Mouse (Mus musculus): ENCODE data around the gene Trem2. TPM values are rescaled to one million over a fixed set of nuclear protein-coding genes. Genes with fewer than 3 reads are reported as not detected.
"Not testable (repeated sequence)": the region's sequence is repeated elsewhere in the genome, so short reads cannot be mapped to it uniquely, and the experiment has no call there.

The Trem2 gene
- total and polyA plus RNA-seq, 2 experiments from 2014 or later: 8.4 to 23.6 TPM

DNA sequence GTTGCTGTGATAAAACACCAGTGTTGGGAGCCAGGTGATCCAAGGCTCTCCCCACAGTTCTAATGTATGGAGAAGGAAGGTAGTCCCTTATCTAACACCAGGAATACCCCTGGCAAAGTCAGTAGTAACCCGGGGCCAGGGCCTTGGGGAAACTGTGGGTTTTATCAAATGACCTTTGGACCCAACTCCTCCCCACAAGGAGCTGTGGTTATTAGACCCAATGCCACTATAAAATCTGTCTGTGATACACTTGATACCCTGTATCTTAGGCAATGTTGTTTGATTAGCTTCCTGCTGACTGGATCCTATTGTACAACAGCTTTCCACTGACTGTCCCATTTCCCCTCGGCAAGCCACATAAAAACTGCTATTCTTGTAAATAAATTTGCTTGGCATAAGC lies 34.1 kb upstream of the Trem2 start:
- no peaks in the 10 kb centered on the region for H3K4me1 ChIP-seq (ENCODE audit: insufficient read depth, low read length)
- H3K4me2 ChIP-seq (ENCODE audit: low read depth, low read length, poor library complexity, severe bottlenecking): no peak overlapping the region
- H3K27me3 ChIP-seq (ENCODE audit: insufficient read depth, low read length): no peaks in the 10 kb centered on the region
- no peak for TF ChIP-seq CTCF (IDR thresholded peaks at IDR 0.05)
- 74% methylated on average over 2 of the region's 2 CpGs for WGBS
- no peak overlapping the region for H3K4me3 ChIP-seq (ENCODE audit: low read depth, low read length)
- H3K9me3 ChIP-seq (ENCODE audit: low read length): no peaks in the 10 kb centered on the region
- H3K9ac ChIP-seq (replicated peaks; ENCODE audit: low read length, poor library complexity, severe bottlenecking): no peak overlapping the region
- H3K36me3 ChIP-seq (ENCODE audit: insufficient read depth, low read length): no peaks in the 10 kb centered on the region
- no peak overlapping the region for H3K27ac ChIP-seq (ENCODE audit: low read depth, low read length)
- DNase-seq (ENCODE audit: low spot score) (no peak), ATAC-seq (ENCODE audit: low FRiP score) (no peak)

DNA sequence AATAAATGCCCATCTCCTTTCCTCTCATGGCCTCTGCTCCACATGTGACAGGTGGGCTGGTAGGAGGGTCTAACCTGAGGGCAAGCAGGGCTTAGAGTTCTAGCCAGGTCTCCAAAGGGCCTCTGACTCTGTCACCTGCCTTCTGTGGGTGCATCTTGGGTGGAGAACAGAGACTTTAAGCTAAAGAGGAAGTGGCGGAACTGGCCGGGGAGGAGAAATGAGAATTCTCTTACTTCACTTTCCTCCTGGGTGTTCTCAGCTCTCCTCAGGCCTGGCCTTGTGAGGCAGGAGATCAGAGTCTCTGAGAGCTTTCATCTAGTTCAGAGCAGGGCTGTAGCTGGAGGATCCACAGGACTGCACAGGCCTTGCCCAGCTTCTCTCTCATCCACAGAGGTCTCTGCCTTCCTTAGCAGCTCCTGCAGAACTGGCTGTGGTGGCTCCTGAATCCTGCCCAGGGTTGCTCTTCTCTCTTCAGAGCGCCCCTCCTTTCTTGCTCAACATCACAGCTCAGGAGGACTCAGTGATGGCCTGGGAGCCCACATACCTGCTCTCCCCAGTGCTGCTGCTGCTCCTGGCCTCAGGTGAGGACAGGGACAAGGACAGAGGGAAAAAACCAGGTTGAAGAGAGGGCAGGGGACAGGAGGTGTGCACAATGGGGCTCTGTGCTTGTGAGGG lies 30.2 kb upstream of the Trem2 start, which contains the start of gene B430306N03Rik:
B430306N03Rik (plus strand) TSS at position 237 of the 675 bp plus-strand sequence.
- not testable (repeated sequence) for DNase-seq (ENCODE audit: low spot score); H3K9me3 ChIP-seq (ENCODE audit: low read length); H3K9ac ChIP-seq (replicated peaks; ENCODE audit: low read length, poor library complexity, severe bottlenecking); H3K27ac ChIP-seq (ENCODE audit: low read depth, low read length); H3K36me3 ChIP-seq (ENCODE audit: insufficient read depth, low read length); H3K4me3 ChIP-seq (ENCODE audit: low read depth, low read length); H3K27me3 ChIP-seq (ENCODE audit: insufficient read depth, low read length); H3K4me1 ChIP-seq (ENCODE audit: insufficient read depth, low read length); H3K4me2 ChIP-seq (ENCODE audit: low read depth, low read length, poor library complexity, severe bottlenecking); ATAC-seq (ENCODE audit: low FRiP score)
- WGBS: 85% methylated on average over 3 of the region's 3 CpGs

DNA sequence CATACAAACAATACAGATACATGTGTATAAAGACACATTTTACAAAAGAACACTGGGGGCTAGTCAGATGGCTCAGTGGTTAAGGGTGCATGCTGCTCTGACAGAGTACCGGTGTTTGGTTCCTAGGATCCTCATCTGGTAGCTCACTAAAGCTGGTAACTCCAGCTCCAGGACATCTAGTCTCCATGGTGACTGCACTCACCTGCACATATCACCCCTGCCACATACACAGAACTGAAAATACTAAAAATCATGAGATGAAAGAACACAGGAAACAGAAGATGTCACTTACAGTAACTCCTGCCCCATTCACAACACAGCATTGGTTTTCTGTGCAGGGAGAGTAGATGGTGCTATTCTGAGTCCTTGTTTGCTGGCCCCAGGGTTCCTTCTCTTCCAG lies 27.5 kb upstream of the Trem2 start:
- no peaks in the 10 kb centered on the region for H3K4me1 ChIP-seq (ENCODE audit: insufficient read depth, low read length)
- no peak for TF ChIP-seq CTCF (IDR thresholded peaks at IDR 0.05)
- H3K4me2 ChIP-seq (ENCODE audit: low read depth, low read length, poor library complexity, severe bottlenecking): no peak overlapping the region
- no peak for ATAC-seq (ENCODE audit: low FRiP score)
- no peaks in the 10 kb centered on the region for H3K9me3 ChIP-seq (ENCODE audit: low read length)
- no peak overlapping the region for H3K4me3 ChIP-seq (ENCODE audit: low read depth, low read length)
- WGBS: 84% methylated on average over 1 of the region's 1 CpGs
- DNase-seq (ENCODE audit: low spot score): no peak
- no peaks in the 10 kb centered on the region for H3K36me3 ChIP-seq (ENCODE audit: insufficient read depth, low read length)
- H3K9ac ChIP-seq (replicated peaks; ENCODE audit: low read length, poor library complexity, severe bottlenecking): no peak overlapping the region
- no peak overlapping the region for H3K27ac ChIP-seq (ENCODE audit: low read depth, low read length)
- H3K27me3 ChIP-seq (ENCODE audit: insufficient read depth, low read length): no peaks in the 10 kb centered on the region

DNA sequence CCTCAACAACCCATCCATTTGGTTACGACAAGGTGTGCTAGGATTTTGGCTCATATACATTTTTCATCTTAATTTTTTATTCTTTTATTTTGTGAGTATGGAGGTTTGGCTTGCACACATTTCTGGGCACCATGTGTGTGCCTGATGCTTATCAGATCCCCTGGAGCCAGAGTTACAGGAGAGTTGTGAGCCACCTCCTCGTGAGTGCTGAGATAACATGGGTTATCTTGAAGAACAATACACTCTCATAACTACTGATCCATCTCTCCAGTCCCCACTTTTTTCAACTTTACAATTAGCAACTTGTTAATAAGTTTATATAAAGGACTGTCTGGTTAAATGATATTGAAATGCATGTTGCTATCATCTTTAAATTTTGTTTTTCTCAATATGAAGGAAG lies 24.9 kb upstream of the Trem2 start:
- no peak overlapping the region for H3K27ac ChIP-seq (ENCODE audit: low read depth, low read length)
- H3K4me3 ChIP-seq (ENCODE audit: low read depth, low read length): no peak overlapping the region
- DNase-seq (ENCODE audit: low spot score): no peak
- H3K9me3 ChIP-seq (ENCODE audit: low read length): no peaks in the 10 kb centered on the region
- no peaks in the 10 kb centered on the region for H3K27me3 ChIP-seq (ENCODE audit: insufficient read depth, low read length)
- no peak overlapping the region for H3K4me2 ChIP-seq (ENCODE audit: low read depth, low read length, poor library complexity, severe bottlenecking)
- WGBS: 80% methylated on average over 2 of the region's 2 CpGs
- H3K9ac ChIP-seq (replicated peaks; ENCODE audit: low read length, poor library complexity, severe bottlenecking): no peak overlapping the region
- H3K36me3 ChIP-seq (ENCODE audit: insufficient read depth, low read length): no peaks in the 10 kb centered on the region
- ATAC-seq (ENCODE audit: low FRiP score): no peak
- no peak for TF ChIP-seq CTCF (IDR thresholded peaks at IDR 0.05)
- no peaks in the 10 kb centered on the region for H3K4me1 ChIP-seq (ENCODE audit: insufficient read depth, low read length)

DNA sequence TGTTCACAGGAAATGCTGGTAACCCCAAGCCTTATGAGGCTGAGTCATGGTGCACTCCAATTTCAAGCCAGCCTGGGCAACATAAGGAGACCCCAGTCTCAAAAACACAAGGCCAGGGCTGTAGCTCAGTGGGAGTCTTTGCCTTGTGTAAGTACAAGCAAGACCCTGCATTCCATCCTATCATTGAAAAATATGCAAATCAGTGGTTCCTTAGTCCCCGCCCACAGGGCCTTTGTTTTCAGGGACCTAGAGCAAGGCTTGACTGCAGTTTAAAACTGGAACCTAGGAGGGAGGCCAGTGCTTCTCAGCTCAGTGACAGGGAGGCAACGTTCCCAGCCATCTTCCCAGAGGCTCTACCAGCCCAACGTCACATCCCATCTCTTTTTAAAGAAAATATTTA lies 23.0 kb upstream of the Trem2 start:
- H3K4me2 ChIP-seq (ENCODE audit: low read depth, low read length, poor library complexity, severe bottlenecking): no peak overlapping the region
- H3K9ac ChIP-seq (replicated peaks; ENCODE audit: low read length, poor library complexity, severe bottlenecking): no peak overlapping the region
- H3K9me3 ChIP-seq (ENCODE audit: low read length): no peaks in the 10 kb centered on the region
- no peak overlapping the region for H3K27ac ChIP-seq (ENCODE audit: low read depth, low read length)
- H3K4me1 ChIP-seq (ENCODE audit: insufficient read depth, low read length): no peaks in the 10 kb centered on the region
- no peaks in the 10 kb centered on the region for H3K36me3 ChIP-seq (ENCODE audit: insufficient read depth, low read length)
- no peak overlapping the region for H3K4me3 ChIP-seq (ENCODE audit: low read depth, low read length)
- H3K27me3 ChIP-seq (ENCODE audit: insufficient read depth, low read length): no peaks in the 10 kb centered on the region
- ATAC-seq (ENCODE audit: low FRiP score) (no peak), DNase-seq (ENCODE audit: low spot score) (no peak)
- WGBS: 61% methylated on average over 3 of the region's 3 CpGs
- TF ChIP-seq CTCF (IDR thresholded peaks at IDR 0.05): no peak

DNA sequence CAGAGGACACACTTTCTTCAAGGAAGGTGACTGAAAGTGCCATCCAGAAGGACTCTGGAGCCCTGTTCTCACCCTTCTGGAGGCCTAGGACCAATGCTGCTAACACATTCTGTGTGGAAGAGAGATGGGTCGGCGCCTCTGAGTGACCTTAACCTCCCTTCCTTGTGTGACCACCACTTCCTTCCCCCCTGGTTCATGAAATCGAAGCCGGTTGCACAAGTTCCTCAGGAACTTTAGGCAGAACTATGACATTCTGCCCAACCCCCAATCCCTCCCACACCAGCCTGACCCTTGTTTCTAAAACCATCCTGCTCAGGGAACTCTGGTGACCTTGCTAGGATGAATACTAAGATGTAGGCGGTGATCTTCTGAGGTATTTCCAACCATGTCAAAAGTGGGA lies 21.9 kb upstream of the Trem2 start:
- Histone ChIP-seq H3K27me3 (ENCODE audit: insufficient read depth, low read length) (no peaks in the 10 kb centered on the region), H3K36me3 (ENCODE audit: insufficient read depth, low read length) (no peaks in the 10 kb centered on the region), H3K27ac (ENCODE audit: low read depth, low read length) (no peak overlapping the region), H3K9me3 (ENCODE audit: low read length) (no peaks in the 10 kb centered on the region), H3K9ac (replicated peaks; ENCODE audit: low read length, poor library complexity, severe bottlenecking) (no peak overlapping the region), H3K4me2 (ENCODE audit: low read depth, low read length, poor library complexity, severe bottlenecking) (no peak overlapping the region), H3K4me1 (ENCODE audit: insufficient read depth, low read length) (no peaks in the 10 kb centered on the region), H3K4me3 (ENCODE audit: low read depth, low read length) (no peak overlapping the region)
- no peak for TF ChIP-seq CTCF (IDR thresholded peaks at IDR 0.05)
- ATAC-seq (ENCODE audit: low FRiP score) (no peak), DNase-seq (ENCODE audit: low spot score) (no peak)
- 88% methylated on average over 5 of the region's 5 CpGs for WGBS
